Mouse (Mus musculus) MEL (cell line): ENCODE results near the gene Brca1. TPM values are rescaled to one million over a fixed set of nuclear protein-coding genes. Genes with fewer than 3 reads are reported as not detected.

ENCODE experiments used
- DNase-seq: peaks from one replicate; pipeline ENCODE4 v3.0.0; 2011; ENCODE audit warnings: low read depth, low spot score
- H3K27ac ChIP-seq: 2 replicates; pipeline ENCODE4 v1.5.1; 2012; ENCODE audit warnings: low read depth, mild to moderate bottlenecking, control low read depth, low read length, moderate library complexity; ENCODE audit not compliant: control insufficient read depth
- H3K27me3 ChIP-seq, 2 experiments: fragments of 150-350 bp in 1 of 2; sonication (generic) in 1 of 2; 2 replicates each; pipeline ENCODE4 v1.6.1; 2012; ENCODE audit warnings: low read length in 2 of 2, mild to moderate bottlenecking in 2 of 2, improper control_type of control experiment in 1 of 2, moderate library complexity in 1 of 2; ENCODE audit not compliant: insufficient read depth in 2 of 2, control insufficient read depth in 1 of 2
- H3K36me3 ChIP-seq, 2 experiments: 2 replicates each; pipeline ENCODE4 v1.6.1; 2012 to 2014; ENCODE audit warnings: low read length in 2 of 2, improper control_type of control experiment in 1 of 2, inconsistent platforms in 1 of 2, mild to moderate bottlenecking in 1 of 2; ENCODE audit not compliant: insufficient read depth in 2 of 2, control insufficient read depth in 1 of 2
- H3K4me1 ChIP-seq, 2 experiments: fragments of 150-350 bp in 1 of 2; sonication (generic) in 1 of 2; 2 replicates each; pipeline ENCODE4 v1.6.1; 2012; ENCODE audit warnings: low read length in 2 of 2, improper control_type of control experiment in 1 of 2, mild to moderate bottlenecking in 1 of 2; ENCODE audit not compliant: insufficient read depth in 2 of 2, control insufficient read depth in 1 of 2
- H3K4me3 ChIP-seq, 2 experiments: fragments of 150-350 bp in 1 of 2; sonication (generic) in 1 of 2; 2 replicates each; pipeline ENCODE4 v1.5.1; 2012; ENCODE audit warnings: low read depth in 2 of 2, low read length in 2 of 2, mild to moderate bottlenecking in 2 of 2, moderate library complexity in 2 of 2, control low read depth in 1 of 2, improper control_type of control experiment in 1 of 2; ENCODE audit not compliant: control insufficient read depth in 1 of 2, insufficient read depth in 1 of 2
- H3K79me2 ChIP-seq: 2 replicates; pipeline ENCODE4 v1.6.1; 2012; ENCODE audit warnings: mild to moderate bottlenecking, low read length, moderate library complexity; ENCODE audit not compliant: control insufficient read depth, poor library complexity, insufficient read depth
- H3K9ac ChIP-seq: 2 replicates; pipeline ENCODE4 v1.6.1; 2012; ENCODE audit warnings: low read depth, mild to moderate bottlenecking, control low read depth, low read length, moderate library complexity; ENCODE audit not compliant: control insufficient read depth, poor library complexity, severe bottlenecking
- H3K9me3 ChIP-seq: fragments of 150-350 bp; sonication (generic); replicated peaks from 2 replicates; pipeline ENCODE4 v1.6.1; 2012; ENCODE audit warnings: mild to moderate bottlenecking, low read length, improper control_type of control experiment, moderate library complexity; ENCODE audit not compliant: insufficient read depth
- BHLHE40 ChIP-seq: IDR thresholded peaks from 2 replicates; pipeline ENCODE4 v1.6.1; 2012; ENCODE audit warnings: low read depth, mild to moderate bottlenecking, inconsistent platforms, low read length, improper control_type of control experiment, borderline replicate concordance
- EP300 ChIP-seq, 2 experiments: IDR thresholded peaks; 2 replicates each; pipeline ENCODE4 v1.6.1; 2011; ENCODE audit warnings: improper control_type of control experiment in 2 of 2, low read length in 2 of 2, low read depth in 1 of 2, mild to moderate bottlenecking in 1 of 2
- GATA1 ChIP-seq: IDR thresholded peaks from 2 replicates; pipeline ENCODE4 v1.6.1; 2011; ENCODE audit warnings: low read depth, low read length, improper control_type of control experiment
- HCFC1 ChIP-seq: IDR thresholded peaks from 2 replicates; pipeline ENCODE4 v1.6.1; 2012; ENCODE audit warnings: low read depth, mild to moderate bottlenecking, inconsistent platforms, low read length, improper control_type of control experiment, moderate library complexity
- JUND ChIP-seq: IDR thresholded peaks from 2 replicates; pipeline ENCODE4 v1.6.1; 2011; ENCODE audit warnings: low read depth, mild to moderate bottlenecking, improper control_type of control experiment, low read length
- MAFK ChIP-seq: IDR thresholded peaks from 2 replicates; pipeline ENCODE4 v1.6.1; 2011; ENCODE audit warnings: low read depth, mild to moderate bottlenecking, low read length, improper control_type of control experiment, borderline replicate concordance
- MAX ChIP-seq: IDR thresholded peaks from 2 replicates; pipeline ENCODE4 v1.6.1; 2011; ENCODE audit warnings: low read length, improper control_type of control experiment
- MAZ ChIP-seq: IDR thresholded peaks from 2 replicates; pipeline ENCODE4 v1.6.1; 2012; ENCODE audit warnings: low read depth, mild to moderate bottlenecking, inconsistent platforms, low read length, improper control_type of control experiment
- MEF2A ChIP-seq: IDR thresholded peaks from 2 replicates; pipeline ENCODE4 v1.6.1; 2014; ENCODE audit warnings: low read depth, mild to moderate bottlenecking, inconsistent platforms, low read length, improper control_type of control experiment; ENCODE audit not compliant: poor library complexity, insufficient replicate concordance, severe bottlenecking; ENCODE audit errors: extremely low read depth
- NELFE ChIP-seq: IDR thresholded peaks from 2 replicates; pipeline ENCODE4 v1.6.1; 2011; ENCODE audit warnings: low read depth, low read length, improper control_type of control experiment
- NRF1 ChIP-seq: IDR thresholded peaks from 2 replicates; pipeline ENCODE4 v1.6.1; 2014; ENCODE audit warnings: low read depth, mild to moderate bottlenecking, inconsistent platforms, low read length, improper control_type of control experiment, moderate library complexity; ENCODE audit not compliant: poor library complexity, insufficient read depth, severe bottlenecking
- POLR2A ChIP-seq, 2 experiments: IDR thresholded peaks; 2 replicates each; pipeline ENCODE4 v1.6.1; 2011 to 2012; ENCODE audit warnings: low read length in 2 of 2, mild to moderate bottlenecking in 2 of 2, control low read depth in 1 of 2, improper control_type of control experiment in 1 of 2, low read depth in 1 of 2, moderate library complexity in 1 of 2; ENCODE audit not compliant: control insufficient read depth in 1 of 2, insufficient read depth in 1 of 2, poor library complexity in 1 of 2
- POLR2AphosphoS2 ChIP-seq: IDR thresholded peaks from 2 replicates; pipeline ENCODE4 v1.6.1; 2011; ENCODE audit warnings: low read length, improper control_type of control experiment
- RCOR1 ChIP-seq: IDR thresholded peaks from 2 replicates; pipeline ENCODE4 v1.6.1; 2012; ENCODE audit warnings: low read depth, mild to moderate bottlenecking, inconsistent platforms, low read length, improper control_type of control experiment
- UBTF ChIP-seq: IDR thresholded peaks from 2 replicates; pipeline ENCODE4 v1.6.1; 2012; ENCODE audit warnings: low read depth, mild to moderate bottlenecking, inconsistent platforms, low read length, improper control_type of control experiment, moderate library complexity, borderline replicate concordance; ENCODE audit not compliant: insufficient read depth
- ZC3H11A ChIP-seq: IDR thresholded peaks from 2 replicates; pipeline ENCODE4 v1.6.1; 2012; ENCODE audit warnings: low read depth, mild to moderate bottlenecking, inconsistent platforms, low read length, improper control_type of control experiment
- ZKSCAN1 ChIP-seq: IDR thresholded peaks from 2 replicates; pipeline ENCODE4 v1.6.1; 2012; ENCODE audit warnings: low read depth, mild to moderate bottlenecking, inconsistent platforms, low read length, improper control_type of control experiment, moderate library complexity
- ZMIZ1 ChIP-seq: IDR thresholded peaks from 2 replicates; pipeline ENCODE4 v1.6.1; 2012; ENCODE audit warnings: low read depth, mild to moderate bottlenecking, inconsistent platforms, low read length, improper control_type of control experiment, moderate library complexity
- ZNF384 ChIP-seq: IDR thresholded peaks from 2 replicates; pipeline ENCODE4 v1.6.1; 2012; ENCODE audit warnings: low read depth, mild to moderate bottlenecking, inconsistent platforms, low read length, improper control_type of control experiment
- polyA plus RNA-seq, 2 experiments: library from polyadenylated mRNA; stranded (reverse) in 1 of 2; unstranded in 1 of 2; fragments of >175 nt in 1 of 2; fragments of >200 nt in 1 of 2; gene quantifications; 2 replicates each; pipeline versions ENCODE4 v1.2.1 to v1.2.4; 2012; ENCODE audit warnings: low replicate concordance in 2 of 2, low read depth in 1 of 2; ENCODE audit not compliant: insufficient read length in 2 of 2, insufficient read depth in 1 of 2, missing spikeins in 1 of 2
- total RNA-seq: library from RNA; depleted of rRNA; stranded (reverse); fragments of 300-350 nt; gene quantifications from 2 replicates; pipeline ENCODE4 v1.2.3, GENCODE M21; 2012

The Brca1 gene
- total and polyA plus RNA-seq, 3 experiments = 25.7 to 1,155 (median 35.3) TPM

- Histone ChIP-seq H3K4me3 (no peak overlapping the region), H3K27me3 (no peaks in the 10 kb centered on the region), H3K9ac (no peak overlapping the region), H3K79me2 (peaks cover 4% of the 10 kb centered on the region; the same call in 1 of the 2 replicates), H3K4me1 (peaks cover 2% of the 10 kb centered on the region in 2 experiments; a peak in 2 of 4 replicates), H3K9me3 (no peaks in the 10 kb centered on the region), H3K36me3 (peaks cover 0 to 8% of the 10 kb centered on the region in 2 experiments; a peak in 2 of 4 replicates), H3K27ac (no peak overlapping the region)
- no peak for DNase-seq
- no peak for TF ChIP-seq POLR2AphosphoS2
These were observed 7.6 kb downstream of the Brca1 start for GRCm38 (mm10) chr11:101544132-101544531.

GRCm38 (mm10) chr11:101543533-101543932 lies 8.2 kb downstream of the Brca1 start:
- H3K4me3 ChIP-seq = no peak overlapping the region
- no peak overlapping the region for H3K9ac ChIP-seq
- no peaks in the 10 kb centered on the region for H3K9me3 ChIP-seq
- peaks cover 3% of the 10 kb centered on the region; the same call in 1 of the 2 replicates for H3K79me2 ChIP-seq
- TF ChIP-seq POLR2AphosphoS2 (no peak), POLR2A (IDR thresholded peaks at IDR 0.05; ENCODE audit: control insufficient read depth in 1 of 2, insufficient read depth in 1 of 2, low read depth in 1 of 2, low read length in 2 of 2, poor library complexity in 1 of 2) (no peak), NRF1 (no peak), BHLHE40 (no peak), MAX (no peak), EP300 (IDR thresholded peaks at IDR 0.05; ENCODE audit: low read depth in 1 of 2, low read length in 2 of 2) (no peak), MAFK (no peak)
- TF ChIP-seq, all 39 proteins: peak for 0
- peaks cover 2% of the 10 kb centered on the region in 2 experiments; a peak in 2 of 4 replicates for H3K4me1 ChIP-seq
- no peaks in the 10 kb centered on the region for H3K27me3 ChIP-seq
- H3K36me3 ChIP-seq = peaks cover 0 to 10% of the 10 kb centered on the region in 2 experiments; a peak in 2 of 4 replicates
- DNase-seq = peak; percentile 31
- H3K27ac ChIP-seq = no peak overlapping the region

GRCm38 (mm10) chr11:101526686-101527085 lies 25.1 kb downstream of the Brca1 start:
- Histone ChIP-seq H3K4me3 (no peak overlapping the region), H3K27me3 (no peaks in the 10 kb centered on the region), H3K4me1 (no peaks in the 10 kb centered on the region), H3K79me2 (no peaks in the 10 kb centered on the region), H3K9ac (no peak overlapping the region), H3K27ac (no peak overlapping the region), H3K9me3 (no peaks in the 10 kb centered on the region), H3K36me3 (peaks cover 0 to 45% of the 10 kb centered on the region in 2 experiments; a peak in 2 of 4 replicates)
- no peak for DNase-seq
- no peak for TF ChIP-seq POLR2A (IDR thresholded peaks at IDR 0.05; ENCODE audit: control insufficient read depth in 1 of 2, insufficient read depth in 1 of 2, low read depth in 1 of 2, low read length in 2 of 2, poor library complexity in 1 of 2)
- no peak for TF ChIP-seq ZNF384
- TF ChIP-seq MEF2A = no peak
- TF ChIP-seq ZKSCAN1 = no peak
- TF ChIP-seq UBTF = no peak
- TF ChIP-seq GATA1 = no peak
- TF ChIP-seq NELFE = no peak
- no peak for TF ChIP-seq BHLHE40
- no peak for TF ChIP-seq RCOR1
- TF ChIP-seq ZMIZ1 = no peak
- no peak for TF ChIP-seq HCFC1
- TF ChIP-seq ZC3H11A = no peak
- TF ChIP-seq MAZ = no peak
- no peak for TF ChIP-seq JUND
